In the genomic region with DNA sequence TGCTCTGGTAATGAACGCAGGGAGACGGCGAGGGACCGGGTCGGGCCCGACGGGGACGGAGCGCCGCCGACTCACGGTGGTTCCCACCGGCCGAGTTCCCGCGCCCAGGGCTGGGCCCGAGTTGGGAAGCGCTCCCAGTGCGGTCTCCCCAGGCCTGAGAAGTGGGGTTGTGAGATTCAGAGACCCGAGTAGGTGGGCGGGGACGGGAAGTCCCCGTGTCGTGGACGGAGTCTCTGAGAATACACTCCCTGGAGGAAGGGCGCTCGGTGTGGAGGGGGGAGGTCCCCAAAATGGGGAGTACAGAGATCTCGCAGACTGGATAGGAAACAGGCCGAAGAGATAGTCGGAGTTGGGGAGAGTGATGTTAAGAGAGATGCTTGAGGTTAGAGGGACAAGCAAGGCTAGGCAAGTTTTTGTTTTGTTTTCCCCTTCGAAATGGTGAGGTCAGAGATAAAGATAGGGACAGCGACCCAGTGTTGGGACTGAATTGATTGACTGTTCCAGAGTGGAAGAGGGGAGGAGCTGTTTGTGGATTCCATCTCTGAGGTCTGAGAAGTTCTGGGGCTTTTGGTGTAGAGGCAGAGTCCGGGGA, we compare ENCODE assay signal across 8 mouse cellular contexts. TPM values are rescaled to one million over a fixed set of nuclear protein-coding genes. Genes with fewer than 3 reads are reported as not detected.
DNase-seq lines count a peak whose midpoint lies in the region; ATAC-seq and TF ChIP-seq lines count a peak whose summit lies in the region.

No protein-coding gene starts in this region.

- H3K36me3 ChIP-seq in kidney, postnatal 0 days (ENCODE audit: insufficient read depth, low read length) = 0 out of 2 replicates have a peak, but pooled peaks cover 5% of the 10 kb centered on the region
- H3K36me3 ChIP-seq in forebrain, embryonic 13.5 days (ENCODE audit: poor library complexity, severe bottlenecking) = no peaks in the 10 kb centered on the region
- H3K36me3 ChIP-seq in liver, embryonic 12.5 days = peaks cover 12% of the 10 kb centered on the region
- no peaks in the 10 kb centered on the region for H3K36me3 ChIP-seq in neural tube, embryonic 13.5 days

- peaks cover 16% of the 10 kb centered on the region; the same call in 1 of the 2 replicates for H3K4me1 ChIP-seq in kidney, postnatal 0 days (replicated peaks; ENCODE audit: insufficient read depth, low read length)
- peaks cover 20% of the 10 kb centered on the region for H3K4me1 ChIP-seq in forebrain, embryonic 13.5 days
- H3K4me1 ChIP-seq in liver, embryonic 12.5 days = peaks cover 54% of the 10 kb centered on the region
- peaks cover 41% of the 10 kb centered on the region for H3K4me1 ChIP-seq in neural tube, embryonic 13.5 days (replicated peaks)

- H3K4me3 ChIP-seq in kidney, postnatal 0 days (replicated peaks; ENCODE audit: low read depth, low read length) = peak overlapping the region; percentile 98
- peak overlapping the region; percentile 85 for H3K4me3 ChIP-seq in forebrain, embryonic 13.5 days
- peak overlapping the region; percentile 96 for H3K4me3 ChIP-seq in liver, embryonic 12.5 days
- H3K4me3 ChIP-seq in neural tube, embryonic 13.5 days = peak overlapping the region; percentile 97

- intact Hi-C loops in gastrocnemius, postnatal 36 days (cut with DNase I) = no loop called here

- H3K27me3 ChIP-seq in kidney, postnatal 0 days (ENCODE audit: insufficient read depth, low read length) = no peaks in the 10 kb centered on the region
- H3K27me3 ChIP-seq in forebrain, embryonic 13.5 days = no peaks in the 10 kb centered on the region
- H3K27me3 ChIP-seq in liver, embryonic 12.5 days (replicated peaks) = no peaks in the 10 kb centered on the region
- H3K27me3 ChIP-seq in neural tube, embryonic 13.5 days = no peaks in the 10 kb centered on the region

- H3K9ac ChIP-seq in kidney, postnatal 0 days (ENCODE audit: low read depth, low read length) = peak overlapping the region; percentile 96
- peak overlapping the region; percentile 85 for H3K9ac ChIP-seq in forebrain, embryonic 13.5 days
- peak overlapping the region; percentile 94 for H3K9ac ChIP-seq in liver, embryonic 12.5 days
- H3K9ac ChIP-seq in neural tube, embryonic 13.5 days = peak overlapping the region; percentile 96

- H3K4me2 ChIP-seq in kidney, postnatal 0 days (ENCODE audit: low read length) = peak overlapping the region; percentile 72
- H3K4me2 ChIP-seq in forebrain, embryonic 13.5 days = peak overlapping the region; percentile 73
- H3K4me2 ChIP-seq in liver, embryonic 12.5 days = peak overlapping the region; percentile 83
- H3K4me2 ChIP-seq in neural tube, embryonic 13.5 days = peak overlapping the region; percentile 83

- peak; percentile 68 for DNase-seq in kidney, postnatal 0 days (ENCODE audit: low spot score)
- no peak for DNase-seq in kidney, adult 8-10 months
- DNase-seq in layer of hippocampus, adult 9-10 months (ENCODE audit: low spot score) = no peak
- no peak for DNase-seq in gastrocnemius, postnatal 36 days

- peak; percentile 67 for ATAC-seq in kidney, postnatal 0 days (replicated peaks; ENCODE audit: low FRiP score, low read depth)
- peak; percentile 77 for ATAC-seq in activated CD4-positive, CD25-positive, alpha-beta regulatory T cell, adult 4 months
- peak; percentile 87 for ATAC-seq in forebrain, embryonic 13.5 days
- peak; percentile 77 for ATAC-seq in liver, embryonic 12.5 days
- ATAC-seq in neural tube, embryonic 13.5 days (ENCODE audit: low read depth) = peak; percentile 74

- H3K9me3 ChIP-seq in kidney, postnatal 0 days (replicated peaks; ENCODE audit: low read length) = no peaks in the 10 kb centered on the region
- H3K9me3 ChIP-seq in forebrain, embryonic 13.5 days (replicated peaks) = no peaks in the 10 kb centered on the region
- H3K9me3 ChIP-seq in liver, embryonic 12.5 days (replicated peaks) = no peaks in the 10 kb centered on the region
- H3K9me3 ChIP-seq in neural tube, embryonic 13.5 days = no peaks in the 10 kb centered on the region

- peak overlapping the region; percentile 96 for H3K27ac ChIP-seq in kidney, postnatal 0 days
- peak overlapping the region; percentile 82 for H3K27ac ChIP-seq in forebrain, embryonic 13.5 days
- H3K27ac ChIP-seq in liver, embryonic 12.5 days = peak overlapping the region; percentile 85
- H3K27ac ChIP-seq in neural tube, embryonic 13.5 days (replicated peaks) = peak overlapping the region; percentile 93

- TF ChIP-seq CTCF in kidney, postnatal 0 days (IDR thresholded peaks at IDR 0.05; ENCODE audit: low read depth) = no peak

- WGBS in kidney, postnatal 0 days = 1% methylated on average over 33 of the region's 33 CpGs
- WGBS in forebrain, embryonic 13.5 days = 1% methylated on average over 33 of the region's 33 CpGs
- WGBS in liver, embryonic 12.5 days (ENCODE audit: insufficient replicate concordance) = under 1% methylated on average over 33 of the region's 33 CpGs
- WGBS in neural tube, embryonic 13.5 days = 1% methylated on average over 32 of the region's 33 CpGs

RNA-seq across cellular contexts. Expression of a gene that starts 0.5 kb away (rescaled TPM):
- 228 and 245 TPM in 2 replicates for polyA plus RNA-seq in kidney, postnatal 0 days (2015; fragmentation: Nextera tagmentation; extraction: Ambion mirVana)
- 10 to 100 TPM; 38.9 to 49.8 TPM for polyA plus RNA-seq in activated CD4-positive, CD25-positive, alpha-beta regulatory T cell, adult 4 months (2017; shearing (Covaris generic))
- polyA plus RNA-seq in forebrain, embryonic 13.5 days (2015; fragmentation: Nextera tagmentation; extraction: Ambion mirVana) = 112 and 121 TPM in 2 replicates
- 72.5 and 76.4 TPM in 2 replicates for polyA plus RNA-seq in liver, embryonic 12.5 days (2016; fragmentation: Nextera tagmentation; extraction: Ambion mirVana)
- 123 and 147 TPM in 2 replicates for polyA plus RNA-seq in neural tube, embryonic 13.5 days (2015; fragmentation: Nextera tagmentation; extraction: Ambion mirVana)
- total RNA-seq in gastrocnemius, postnatal 36 days (2021) = 10 to 100 TPM; 41.4 to 47.0 TPM

RNA-seq across cellular contexts. Expression of a gene that starts 36.0 kb away (rescaled TPM):
- polyA plus RNA-seq in kidney, postnatal 0 days (2015; fragmentation: Nextera tagmentation; extraction: Ambion mirVana) = 355 and 398 TPM in 2 replicates
- polyA plus RNA-seq in activated CD4-positive, CD25-positive, alpha-beta regulatory T cell, adult 4 months (2017; shearing (Covaris generic)) = 10 to 100 TPM; 90.3 to 94.9 TPM
- polyA plus RNA-seq in forebrain, embryonic 13.5 days (2015; fragmentation: Nextera tagmentation; extraction: Ambion mirVana) = 233 and 254 TPM in 2 replicates
- 156 and 159 TPM in 2 replicates for polyA plus RNA-seq in liver, embryonic 12.5 days (2016; fragmentation: Nextera tagmentation; extraction: Ambion mirVana)
- polyA plus RNA-seq in neural tube, embryonic 13.5 days (2015; fragmentation: Nextera tagmentation; extraction: Ambion mirVana) = 296 and 366 TPM in 2 replicates
- total RNA-seq in gastrocnemius, postnatal 36 days (2021) = 1,000 to 10,000 TPM; 1,307 to 1,453 TPM
